Mouse (Mus musculus) yolk sac, embryonic 10.5 days (tissue): Measurements from ENCODE around the gene Cpt1b.

ENCODE experiments used
- DNase-seq: peaks from one replicate; pipeline ENCODE4 v3.0.0-alpha.2; 2017; ENCODE audit warnings: low spot score

Cpt1b gene

GRCm38 (mm10) chr15:89425711-89426121, at the start of gene Cpt1b:
Gene Cpt1b, minus strand, starts transcription at chr15:89425863.
- no peak for DNase-seq

GRCm38 (mm10) chr15:89475293-89475600, 49.6 kb upstream of the Cpt1b start:
- DNase-seq = no peak

- DNase-seq = no peak
Measured at GRCm38 (mm10) chr15:89474596-89475292, 49.1 kb upstream of the Cpt1b start.

GRCm38 (mm10) chr15:89473921-89474320, 48.3 kb upstream of the Cpt1b start:
- no peak for DNase-seq

GRCm38 (mm10) chr15:89473370-89473769, 47.7 kb upstream of the Cpt1b start:
- DNase-seq = no peak

- no peak for DNase-seq
Measured at GRCm38 (mm10) chr15:89471476-89471875, 45.8 kb upstream of the Cpt1b start.

- no peak for DNase-seq
Measured at GRCm38 (mm10) chr15:89468577-89468976, 42.9 kb upstream of the Cpt1b start.

GRCm38 (mm10) chr15:89465052-89465451, 39.4 kb upstream of the Cpt1b start:
- no peak for DNase-seq

- no peak for DNase-seq
Measured at GRCm38 (mm10) chr15:89463334-89464235, 37.9 kb upstream of the Cpt1b start.

GRCm38 (mm10) chr15:89462176-89462575, 36.5 kb upstream of the Cpt1b start:
- DNase-seq = no peak

- DNase-seq = no peak
Measured at GRCm38 (mm10) chr15:89461321-89461720, 35.7 kb upstream of the Cpt1b start.

GRCm38 (mm10) chr15:89460298-89460697, 34.6 kb upstream of the Cpt1b start:
- DNase-seq = no peak

GRCm38 (mm10) chr15:89459821-89460220, 34.2 kb upstream of the Cpt1b start:
- DNase-seq = no peak

- DNase-seq = no peak
Measured at GRCm38 (mm10) chr15:89458942-89459341, 33.3 kb upstream of the Cpt1b start.

- DNase-seq = no peak
Measured at GRCm38 (mm10) chr15:89455642-89456041, 30.0 kb upstream of the Cpt1b start.

- DNase-seq = no peak
Measured at GRCm38 (mm10) chr15:89454857-89455256, 29.2 kb upstream of the Cpt1b start.

- DNase-seq = no peak
Measured at GRCm38 (mm10) chr15:89453865-89454478, 28.3 kb upstream of the Cpt1b start, which contains the start of gene Mapk8ip2. Gene Mapk8ip2, plus strand, starts transcription at chr15:89453913.

- DNase-seq = peak; percentile 66
Measured at GRCm38 (mm10) chr15:89452906-89453864, 27.5 kb upstream of the Cpt1b start.

- no peak for DNase-seq
Measured at GRCm38 (mm10) chr15:89442486-89443070, 16.9 kb upstream of the Cpt1b start.

- no peak for DNase-seq
Measured at GRCm38 (mm10) chr15:89435878-89436277, 10.2 kb upstream of the Cpt1b start.

- DNase-seq = no peak
Measured at GRCm38 (mm10) chr15:89434136-89434535, 8.5 kb upstream of the Cpt1b start.
